Mouse (Mus musculus): ENCODE measurements around the gene Sec23b.

Gene Sec23b

GRCm38 (mm10) chr2:144601576-144601975 is 45.5 kb downstream of the Sec23b start:
- DNase-seq (ENCODE audit: low spot score) = no peak

- no peak for DNase-seq (ENCODE audit: low spot score)
Observed at GRCm38 (mm10) chr2:144613956-144614355, 57.9 kb downstream of the Sec23b start.

DNA sequence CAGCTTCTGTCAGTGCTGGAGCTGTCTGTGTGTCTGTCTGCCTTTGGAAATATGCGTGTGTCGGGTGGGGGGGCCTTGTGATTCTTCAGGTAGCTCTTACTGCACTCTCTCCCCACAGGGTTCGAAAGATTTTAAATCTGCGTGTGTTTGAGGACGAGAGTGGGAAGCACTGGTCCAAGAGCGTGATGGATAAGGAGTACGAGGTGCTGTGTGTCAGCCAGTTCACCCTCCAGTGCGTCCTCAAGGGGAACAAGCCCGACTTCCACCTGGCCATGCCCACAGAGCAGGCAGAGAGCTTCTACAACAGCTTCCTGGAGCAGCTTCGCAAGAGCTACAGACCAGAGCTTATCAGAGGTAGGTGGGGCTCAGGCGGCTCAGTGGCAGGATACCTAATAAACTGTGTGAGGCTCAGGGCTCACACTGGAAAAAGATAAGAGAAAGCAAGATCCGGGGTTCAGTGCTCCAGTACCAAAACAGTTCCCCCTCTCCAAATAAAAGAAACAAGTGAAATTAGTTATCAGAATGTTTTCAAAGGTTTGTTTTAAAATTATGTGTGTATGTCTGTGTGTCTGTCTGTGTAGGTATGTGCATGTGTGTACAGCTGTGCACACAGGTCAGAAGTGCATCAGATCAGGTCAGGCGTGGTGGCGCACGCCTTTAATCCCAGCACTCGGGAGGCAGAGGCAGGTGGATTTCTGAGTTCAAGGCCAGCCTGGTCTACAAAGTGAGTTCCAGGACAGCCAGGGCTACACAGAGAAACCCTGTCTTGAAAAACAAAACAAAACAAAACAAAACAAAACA is 61.2 kb downstream of the Sec23b start:
- DNase-seq (ENCODE audit: low spot score) = no peak

- no peak for DNase-seq (ENCODE audit: low spot score)
Observed at GRCm38 (mm10) chr2:144621491-144621890, 65.5 kb downstream of the Sec23b start.

DNA sequence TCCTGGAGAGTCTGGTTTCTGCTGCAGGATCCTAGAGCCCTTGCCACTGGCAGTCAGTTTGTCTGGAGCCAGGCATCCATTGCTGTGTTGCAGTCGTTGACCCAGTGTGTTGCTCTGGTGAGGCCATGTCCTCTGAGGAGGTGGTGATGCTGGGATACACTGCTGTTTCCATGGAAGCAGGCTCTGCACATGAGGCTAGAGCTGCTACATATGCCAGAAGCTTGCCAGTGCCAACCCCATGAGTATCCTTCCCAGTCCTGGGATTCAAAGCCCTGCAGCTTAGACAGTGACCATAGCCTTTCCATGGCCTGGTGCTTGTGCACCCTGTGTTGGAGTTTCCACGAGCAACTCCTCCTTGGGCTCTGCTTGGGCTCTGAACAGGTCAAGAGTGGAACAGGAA is 77.5 kb downstream of the Sec23b start:
- no peak for DNase-seq (ENCODE audit: low spot score)

GRCm38 (mm10) chr2:144634231-144634630 is 78.2 kb downstream of the Sec23b start:
- DNase-seq (ENCODE audit: low spot score) = no peak

DNA sequence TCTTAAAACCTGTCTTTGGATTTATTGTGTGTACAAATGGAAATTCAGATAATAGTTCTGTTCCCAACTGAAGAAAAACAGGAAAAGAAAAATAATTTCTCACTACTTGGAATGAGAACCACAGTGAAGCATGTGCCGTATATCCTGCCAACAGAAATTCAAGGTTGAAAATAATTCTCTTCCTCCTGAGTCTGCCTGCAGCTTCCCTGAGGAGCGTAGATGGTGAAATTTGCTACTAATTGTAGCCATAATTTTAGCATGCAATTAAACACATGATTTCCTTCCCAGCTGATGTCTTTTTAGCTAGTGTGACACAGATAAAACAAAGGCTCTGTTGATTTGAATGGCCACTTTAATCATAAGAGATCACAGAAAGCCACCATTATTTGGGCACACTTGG is 78.7 kb downstream of the Sec23b start:
- no peak for DNase-seq (ENCODE audit: low spot score)

GRCm38 (mm10) chr2:144635644-144636320 is 79.8 kb downstream of the Sec23b start:
- DNase-seq (ENCODE audit: low spot score) = peak; percentile 24

DNA sequence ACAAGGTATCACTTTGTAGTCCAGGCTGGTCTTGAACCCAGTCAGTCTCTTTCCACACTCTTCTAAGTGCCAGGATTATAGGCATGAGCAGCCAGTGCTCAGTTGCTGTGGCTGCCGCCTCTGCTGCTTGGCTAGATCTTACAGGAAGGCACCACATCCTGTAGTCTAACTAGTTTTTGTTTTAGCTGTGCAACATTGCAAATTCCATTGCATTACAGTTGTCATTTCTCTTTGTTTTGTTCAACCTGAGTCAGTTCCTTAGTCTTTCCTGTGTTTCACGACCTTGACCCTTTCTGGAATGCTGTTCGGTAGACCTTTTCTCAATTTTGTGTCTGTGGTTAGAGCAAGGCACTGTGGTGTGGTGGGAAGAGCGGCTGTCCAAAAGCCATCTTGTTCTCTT is 81.2 kb downstream of the Sec23b start:
- no peak for DNase-seq (ENCODE audit: low spot score)

- DNase-seq (ENCODE audit: low spot score) = no peak
Observed at GRCm38 (mm10) chr2:144637671-144638395, 81.8 kb downstream of the Sec23b start.

DNA sequence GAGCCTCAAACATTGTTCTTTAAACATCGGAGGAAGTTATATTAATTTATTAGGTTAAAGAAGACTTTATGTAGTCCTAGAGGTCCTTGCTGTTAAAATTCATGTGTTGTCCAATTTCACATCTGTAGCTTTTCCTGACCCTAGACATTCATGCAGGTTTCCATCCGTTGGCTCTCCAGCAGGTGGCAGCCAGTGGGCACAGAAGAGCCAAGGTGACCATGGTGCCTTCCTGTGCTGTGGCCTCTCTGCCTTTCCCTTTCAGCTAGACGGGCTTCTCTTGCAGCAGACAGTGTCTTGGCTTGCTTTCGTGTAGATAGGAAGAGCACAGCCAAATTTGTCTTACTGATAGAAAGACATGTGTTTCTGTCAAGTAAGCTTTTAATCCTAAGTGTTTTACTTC is 82.7 kb downstream of the Sec23b start:
- DNase-seq (ENCODE audit: low spot score) = no peak

GRCm38 (mm10) chr2:144640101-144640500 is 84.1 kb downstream of the Sec23b start:
- DNase-seq (ENCODE audit: low spot score) = no peak

Measured in lung, postnatal 25 days (tissue).